Mouse (Mus musculus): ENCODE data around the gene Dstn.
A peak's percentile ranks its signal among the peaks of the same experiment; 100 is the strongest.

The Dstn gene

GRCm38 (mm10) chr2:143953944-143954343 lies 38.8 kb downstream of the Dstn start:
- DNase-seq (ENCODE audit: low read depth, low spot score): no peak

DNA sequence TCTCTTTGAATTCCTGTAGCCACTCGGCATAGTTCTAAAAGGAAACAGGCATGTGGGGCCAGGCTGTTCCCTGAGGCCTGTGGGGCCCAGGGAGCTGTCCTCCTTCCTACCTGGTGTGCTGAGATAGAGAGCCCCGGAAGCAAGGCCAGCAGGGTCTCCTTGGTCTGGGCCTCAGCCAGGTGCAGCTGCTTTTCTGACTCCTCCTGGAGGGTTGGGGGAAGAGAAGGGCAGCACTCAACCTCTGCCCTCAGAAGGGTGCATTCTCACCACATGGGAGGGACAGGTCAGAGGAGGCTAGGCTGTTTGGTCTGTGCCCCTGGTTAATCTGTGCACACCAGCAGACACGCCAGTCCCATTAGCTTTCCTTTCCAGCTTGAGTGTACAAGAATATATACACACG lies 39.9 kb downstream of the Dstn start:
- DNase-seq (ENCODE audit: low read depth, low spot score): no peak

DNA sequence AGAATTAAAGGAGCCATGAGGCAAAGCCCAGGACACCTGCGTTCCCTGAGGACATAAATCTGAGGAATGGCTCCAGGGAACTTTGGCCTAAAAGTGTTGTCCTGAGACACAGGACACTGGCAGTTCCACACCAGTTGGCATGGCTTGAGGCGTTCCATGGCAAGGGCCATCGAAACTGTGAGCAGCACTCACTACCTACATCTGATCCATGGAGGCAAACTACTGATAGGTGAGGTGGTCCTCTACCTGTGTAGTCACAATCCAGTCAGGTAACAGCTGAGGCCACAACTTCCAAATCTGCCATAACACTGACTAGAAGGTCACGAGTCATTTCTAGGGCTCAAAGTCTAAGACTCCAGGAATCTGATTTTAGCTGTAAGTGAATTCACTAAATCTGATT lies 40.6 kb downstream of the Dstn start:
- no peak for DNase-seq (ENCODE audit: low read depth, low spot score)

DNA sequence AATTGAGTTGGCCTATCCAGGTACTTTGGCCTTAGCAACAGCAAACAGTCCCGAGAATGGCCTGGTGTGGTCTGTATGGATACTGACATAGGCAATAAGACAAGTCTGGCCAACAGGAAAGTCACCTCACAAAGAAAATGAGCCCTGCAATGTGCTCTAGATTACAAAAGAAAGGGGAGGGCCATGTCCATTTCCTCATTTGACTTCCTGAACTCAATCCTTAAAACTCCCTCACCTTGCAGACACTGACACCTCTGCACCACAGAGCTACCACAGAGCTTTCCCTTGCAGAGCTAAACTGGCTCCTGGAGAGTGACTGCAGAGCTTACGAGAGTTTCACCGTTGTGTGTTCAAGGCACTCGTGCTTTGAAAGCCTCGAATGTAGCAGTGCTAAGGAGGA lies 47.1 kb downstream of the Dstn start:
- DNase-seq (ENCODE audit: low read depth, low spot score): no peak

DNA sequence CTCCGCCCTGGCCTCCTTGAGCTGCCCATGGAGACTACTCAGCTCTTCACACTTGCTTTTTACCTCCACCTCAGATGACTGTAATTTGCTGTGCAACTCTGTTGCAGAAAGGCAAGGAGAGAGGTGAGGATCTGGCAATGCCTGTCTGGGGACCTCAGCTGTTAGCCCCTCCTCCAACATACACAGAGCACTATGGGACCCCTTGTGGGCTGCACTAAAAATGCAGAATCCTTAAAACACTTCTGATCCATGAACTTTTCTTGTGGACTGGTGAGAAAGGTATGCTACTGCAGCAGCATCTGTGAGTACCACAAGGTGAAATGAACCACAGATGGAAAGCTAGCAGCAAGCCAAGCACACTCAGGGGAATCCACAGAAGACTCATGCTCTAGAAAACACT lies 48.2 kb downstream of the Dstn start:
- DNase-seq (ENCODE audit: low read depth, low spot score): peak; percentile 34

DNA sequence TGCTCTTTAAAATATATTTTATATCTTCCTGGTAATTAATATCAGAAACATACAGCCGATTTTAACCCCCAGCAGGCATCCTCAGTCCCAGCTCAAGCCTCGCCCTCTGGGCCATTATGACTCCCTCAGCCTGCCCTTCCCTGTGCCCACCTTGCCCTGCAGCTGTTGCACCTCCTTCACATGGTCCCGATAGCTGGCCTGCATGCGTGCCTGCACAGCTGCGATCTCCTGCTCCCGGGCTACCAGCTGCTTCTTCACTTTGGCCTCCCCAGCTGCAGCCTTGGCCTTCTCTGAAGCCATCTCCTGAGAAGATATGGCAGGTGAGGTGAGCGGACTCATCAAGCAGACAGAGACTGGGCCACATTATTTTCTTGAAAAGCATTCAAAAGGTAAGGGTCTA lies 54.1 kb downstream of the Dstn start:
- DNase-seq (ENCODE audit: low read depth, low spot score): no peak

GRCm38 (mm10) chr2:143970841-143971240 lies 55.7 kb downstream of the Dstn start:
- DNase-seq (ENCODE audit: low read depth, low spot score): no peak

GRCm38 (mm10) chr2:143971887-143972286 lies 56.8 kb downstream of the Dstn start:
- no peak for DNase-seq (ENCODE audit: low read depth, low spot score)

- no peak for DNase-seq (ENCODE audit: low read depth, low spot score)
Observed at GRCm38 (mm10) chr2:143973161-143973560, 58.0 kb downstream of the Dstn start.

GRCm38 (mm10) chr2:143975146-143975649 lies 60.1 kb downstream of the Dstn start:
- DNase-seq (ENCODE audit: low read depth, low spot score): no peak

DNA sequence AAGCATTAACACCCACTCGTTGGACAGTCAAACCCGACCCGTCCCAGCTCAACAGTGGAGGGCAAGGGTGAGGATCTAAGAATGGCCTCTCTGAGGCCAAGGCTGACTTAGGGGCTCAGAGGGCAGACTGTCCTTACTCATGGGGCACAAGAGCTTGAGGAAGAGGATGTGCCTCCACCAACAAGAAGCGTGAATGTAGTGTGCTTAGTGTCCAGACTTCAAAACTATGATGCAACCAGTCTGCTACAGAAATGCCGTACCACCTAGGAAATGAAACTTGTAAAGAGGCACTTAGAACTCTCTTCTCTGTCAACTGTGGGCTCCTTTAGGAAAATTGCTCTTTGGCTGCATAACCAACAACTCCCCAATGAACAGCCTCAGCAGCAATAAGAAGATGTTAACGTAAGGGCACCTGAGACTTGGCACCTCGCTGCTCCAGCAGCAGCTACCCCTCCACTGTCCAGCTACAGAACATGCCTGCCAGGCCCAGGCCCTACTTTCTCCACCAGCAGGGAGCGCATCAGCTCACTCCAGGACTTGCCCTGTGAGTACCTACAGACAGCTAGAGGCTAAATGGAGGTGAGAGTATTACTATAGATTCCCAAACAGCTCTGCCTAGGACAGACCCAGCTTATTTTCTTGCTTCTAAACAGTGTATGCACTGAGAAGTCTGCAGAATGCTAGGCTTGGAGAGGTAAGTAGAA lies 63.5 kb downstream of the Dstn start:
- DNase-seq (ENCODE audit: low read depth, low spot score): no peak

GRCm38 (mm10) chr2:143980781-143981398 lies 65.8 kb downstream of the Dstn start:
- DNase-seq (ENCODE audit: low read depth, low spot score): peak; percentile 79

GRCm38 (mm10) chr2:143982152-143982551 lies 67.0 kb downstream of the Dstn start:
- no peak for DNase-seq (ENCODE audit: low read depth, low spot score)

- DNase-seq (ENCODE audit: low read depth, low spot score): no peak
Observed at GRCm38 (mm10) chr2:143982901-143983300, 67.8 kb downstream of the Dstn start.

DNA sequence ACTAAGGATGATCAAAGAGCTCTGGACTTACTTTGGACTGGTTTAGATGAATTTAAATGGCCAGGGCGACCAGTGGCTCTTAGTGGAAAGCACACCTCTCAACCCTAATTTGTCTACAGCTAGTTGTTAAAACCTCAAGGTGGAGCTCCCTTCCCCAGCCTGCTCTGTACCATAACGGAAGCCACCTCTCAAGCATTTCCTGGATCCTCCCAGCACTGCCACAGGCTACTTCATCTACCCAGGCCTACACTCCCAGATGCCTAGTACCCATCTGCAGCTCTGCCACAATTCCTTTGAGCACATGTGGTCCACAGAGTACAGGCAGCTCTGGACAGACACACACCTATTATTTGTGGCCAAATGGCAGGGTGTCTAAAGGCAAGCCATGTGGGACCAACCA lies 68.4 kb downstream of the Dstn start:
- no peak for DNase-seq (ENCODE audit: low read depth, low spot score)

DNA sequence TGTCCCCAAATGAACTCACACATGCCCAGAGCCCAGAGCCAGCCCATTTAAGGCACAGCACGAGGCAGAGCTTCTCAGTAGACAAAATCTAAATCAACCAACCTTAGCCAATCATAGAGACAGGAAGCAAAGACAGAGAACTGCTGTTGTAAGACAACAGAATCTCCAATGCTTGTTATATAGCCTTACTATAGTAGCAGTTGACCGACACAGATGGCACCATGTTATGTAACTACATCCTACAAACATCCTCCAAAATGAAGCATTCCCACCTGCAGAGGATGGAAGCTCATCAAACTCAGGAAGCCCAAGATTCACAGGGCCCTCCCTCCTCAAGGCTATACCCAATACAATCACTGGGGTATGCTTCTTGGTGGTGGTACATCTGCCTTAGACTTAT lies 72.4 kb downstream of the Dstn start:
- no peak for DNase-seq (ENCODE audit: low read depth, low spot score)

DNA sequence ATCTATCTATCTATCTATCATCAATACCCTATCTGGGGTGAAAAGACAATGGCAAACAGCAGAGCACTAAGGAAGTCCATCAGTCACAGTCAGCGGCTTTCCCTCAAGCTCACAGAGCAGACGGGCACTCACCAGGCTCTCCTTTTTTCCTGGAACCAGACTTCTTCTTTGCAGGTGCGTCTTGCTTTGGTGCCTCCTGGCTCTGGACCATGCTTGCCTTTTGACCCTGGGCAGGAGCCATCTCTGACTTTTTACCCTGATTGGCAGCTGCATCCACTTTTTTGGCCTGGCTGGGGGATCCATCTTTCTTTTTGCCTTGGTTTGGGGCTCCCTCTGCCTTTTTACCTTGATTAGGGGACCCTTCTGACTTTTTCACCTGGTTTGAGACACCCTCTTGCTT lies 72.9 kb downstream of the Dstn start:
- DNase-seq (ENCODE audit: low read depth, low spot score): no peak

GRCm38 (mm10) chr2:143990997-143991396 lies 75.9 kb downstream of the Dstn start:
- DNase-seq (ENCODE audit: low read depth, low spot score): no peak

DNA sequence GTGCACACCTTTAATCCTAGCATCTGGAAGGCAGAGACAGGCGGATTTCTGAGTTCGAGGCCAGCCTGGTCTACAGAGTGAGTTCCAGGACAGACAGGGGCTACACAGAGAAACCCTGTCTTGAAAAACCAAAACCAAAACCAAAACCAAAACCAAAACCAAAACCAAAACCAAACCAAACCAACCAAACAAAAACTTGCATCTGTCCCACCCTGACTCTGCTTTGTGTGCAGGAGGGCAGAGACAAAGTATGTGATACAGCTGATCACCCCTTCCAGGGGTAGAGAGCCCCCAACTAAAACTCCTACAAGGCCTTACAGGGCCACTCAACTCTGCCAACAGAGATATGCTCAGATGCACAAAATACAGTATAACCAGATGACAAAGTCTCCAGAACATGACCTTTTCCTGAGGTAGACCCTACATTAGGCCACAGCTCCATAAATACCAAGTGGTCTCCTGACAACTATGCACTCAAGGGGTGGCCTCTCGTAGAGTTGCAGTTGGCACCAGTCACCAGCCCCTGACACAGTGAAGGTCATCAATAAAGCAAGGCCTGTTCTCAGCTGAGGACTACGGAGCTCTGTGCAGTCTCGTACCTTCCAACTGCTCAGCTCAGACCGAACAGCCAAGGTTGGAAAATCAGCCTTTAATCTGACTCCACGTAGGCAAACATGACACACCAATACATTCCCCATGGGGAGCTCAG lies 77.0 kb downstream of the Dstn start:
- DNase-seq (ENCODE audit: low read depth, low spot score): no peak

Data from ZHBTc4 (cell line).